Mouse (Mus musculus) adrenal gland, postnatal 36 days (tissue): ENCODE measurements at regions not wholly inside any gene's neighbourhood (a gene's known extent, or its start where the extent isn't known, plus 50 kb on each side); places are given as distances from the start of the nearest gene placed in this dataset.

Experiments
- DNase-seq, 2 experiments: peaks; one replicate each; pipeline ENCODE4 v3.0.0; 2021; ENCODE audit warnings: mixed read lengths in 1 of 2

GRCm38 (mm10) chr5:90029751-90030150 is 146.6 kb upstream of the Adamts3 start:
- DNase-seq: peak; percentile 35 to 61

- DNase-seq: peak; percentile 15 to 35
These were observed 144.0 kb upstream of the Adamts3 start for GRCm38 (mm10) chr5:90026835-90027753.

GRCm38 (mm10) chr5:90021447-90021846 is 138.3 kb upstream of the Adamts3 start:
- DNase-seq: no peak

GRCm38 (mm10) chr5:90000758-90001157 is 117.6 kb upstream of the Adamts3 start:
- DNase-seq: no peak

- DNase-seq: no peak
These were observed 108.4 kb upstream of the Adamts3 start for GRCm38 (mm10) chr5:89991568-89991967.

- DNase-seq: peak in 1 of 2 experiments; percentile 19
These were observed 98.5 kb upstream of the Adamts3 start for GRCm38 (mm10) chr5:89981627-89982026.

- DNase-seq: no peak
These were observed 97.1 kb upstream of the Adamts3 start for GRCm38 (mm10) chr5:89980204-89980603.

GRCm38 (mm10) chr5:89952611-89953010 is 69.5 kb upstream of the Adamts3 start:
- DNase-seq: no peak

- no peak for DNase-seq
These were observed 62.5 kb upstream of the Adamts3 start for GRCm38 (mm10) chr5:89945660-89945925.

- no peak for DNase-seq
These were observed 61.9 kb upstream of the Adamts3 start for GRCm38 (mm10) chr5:89944855-89945659.

- no peak for DNase-seq
These were observed 60.4 kb upstream of the Adamts3 start for GRCm38 (mm10) chr5:89943276-89944127.

- DNase-seq: no peak
These were observed 59.1 kb upstream of the Adamts3 start for GRCm38 (mm10) chr5:89942244-89942643.

- peak; percentile 1 to 3 for DNase-seq
These were observed 49.9 kb upstream of the Adamts3 start for GRCm38 (mm10) chr5:89932999-89933398.
